Mouse (Mus musculus): ENCODE measurements around the gene Ntn3.

DNA sequence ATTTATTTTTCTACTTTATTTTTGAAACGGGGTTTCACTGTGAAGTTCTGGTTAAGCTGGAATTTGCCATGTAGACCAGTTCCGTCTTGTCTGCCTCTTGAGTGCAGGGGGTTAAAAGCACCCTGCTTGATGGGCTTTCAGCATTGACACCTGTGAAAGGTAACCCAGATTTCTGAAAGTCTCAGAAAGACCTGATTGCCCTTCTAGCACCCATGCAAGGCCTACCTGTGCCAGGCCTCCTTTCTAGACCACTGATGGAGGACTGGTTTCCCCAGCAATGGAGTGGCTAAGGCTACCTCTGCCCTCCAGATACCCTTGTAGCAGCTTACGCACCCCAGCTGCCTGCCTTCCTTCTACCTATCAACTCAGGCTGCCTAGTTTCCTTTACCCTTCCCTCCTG is 39.2 kb downstream of the Ntn3 start:
- TF ChIP-seq POLR2A (IDR thresholded peaks at IDR 0.05; ENCODE audit: low read depth, low read length) (no peak), CTCF (IDR thresholded peaks at IDR 0.05; ENCODE audit: extremely low read depth, insufficient read length, insufficient replicate concordance, low read depth, low read length) (no peak)

All from small intestine, adult 2 months (tissue).